Mouse (Mus musculus) lung, embryonic 16.5 days (tissue): ENCODE measurements at regions not wholly inside any gene's neighbourhood (a gene's known extent, or its start where the extent isn't known, plus 50 kb on each side); places are given as distances from the start of the nearest gene placed in this dataset.
A peak's percentile ranks its signal among the peaks of the same experiment; 100 is the strongest.

Experiments
- ATAC-seq: fragments of 200-750 bp; cut with Nextera tagmentation; 2 replicates; pipeline ENCODE4 v1.8.0; 2017; ENCODE audit warnings: low read depth, mild to moderate bottlenecking, moderate library complexity
- H3K27ac ChIP-seq: fragments of 300-500 bp; sonication (generic); 2 replicates; pipeline ENCODE4 v1.5.1; 2014; ENCODE audit warnings: mild to moderate bottlenecking, control low read depth, low read length
- H3K27me3 ChIP-seq: fragments of 300-500 bp; sonication (generic); 2 replicates; pipeline ENCODE4 v1.6.1; 2014; ENCODE audit warnings: low read depth, low read length, mixed read lengths; ENCODE audit not compliant: control insufficient read depth, insufficient read depth
- H3K36me3 ChIP-seq: fragments of 300-500 bp; sonication (generic); 2 replicates; pipeline ENCODE4 v1.6.1; 2014; ENCODE audit warnings: low read length; ENCODE audit not compliant: control insufficient read depth, insufficient read depth
- H3K4me1 ChIP-seq: fragments of 300-500 bp; sonication (generic); replicated peaks from 2 replicates; pipeline ENCODE4 v1.6.1; 2014; ENCODE audit warnings: low read length, mixed read lengths; ENCODE audit not compliant: control insufficient read depth, insufficient read depth
- H3K4me2 ChIP-seq: fragments of 300-500 bp; sonication (generic); 2 replicates; pipeline ENCODE4 v1.6.1; 2014; ENCODE audit warnings: low read depth, low read length, control low read depth
- H3K4me3 ChIP-seq: fragments of 300-500 bp; sonication (generic); 2 replicates; pipeline ENCODE4 v1.5.1; 2014; ENCODE audit warnings: mild to moderate bottlenecking, low read length, control low read depth
- H3K9ac ChIP-seq: fragments of 300-500 bp; sonication (generic); 2 replicates; pipeline ENCODE4 v1.6.1; 2014; ENCODE audit warnings: low read length, control low read depth
- H3K9me3 ChIP-seq: fragments of 300-500 bp; sonication (generic); 2 replicates; pipeline ENCODE4 v1.6.1; 2016; ENCODE audit warnings: low read length; ENCODE audit not compliant: control insufficient read depth
- WGBS: fragments of 180-500 bp; shearing (Covaris S2); extraction: QIAGEN DNeasy Blood & Tissue Kit; methylation state at CpG from one replicate; pipeline ENCODE4 v1.1.7; 2014; 5-methylcytosine and 5-hydroxymethylcytosine counted together

DNA sequence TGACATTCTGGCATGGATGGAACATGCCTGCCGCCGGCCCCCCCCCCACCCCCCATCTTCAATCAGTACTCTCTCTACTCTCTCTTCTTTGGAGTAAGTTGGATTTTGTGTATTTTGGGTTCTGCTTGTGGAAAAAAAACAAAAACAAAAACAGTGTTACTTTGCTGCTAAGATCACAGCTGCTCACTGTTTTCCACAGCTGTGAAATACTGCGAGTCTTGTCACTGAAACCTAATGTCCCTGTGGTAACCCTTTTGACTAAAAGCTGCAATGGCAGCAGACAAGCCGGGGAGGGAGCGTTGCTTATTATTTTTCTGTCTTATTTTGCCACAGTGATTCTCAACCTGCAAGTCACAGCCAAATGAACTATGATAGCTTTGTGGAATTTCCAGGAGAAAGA is 51.3 kb upstream of the Frmd6 start:
- no peak overlapping the region for H3K9ac ChIP-seq

DNA sequence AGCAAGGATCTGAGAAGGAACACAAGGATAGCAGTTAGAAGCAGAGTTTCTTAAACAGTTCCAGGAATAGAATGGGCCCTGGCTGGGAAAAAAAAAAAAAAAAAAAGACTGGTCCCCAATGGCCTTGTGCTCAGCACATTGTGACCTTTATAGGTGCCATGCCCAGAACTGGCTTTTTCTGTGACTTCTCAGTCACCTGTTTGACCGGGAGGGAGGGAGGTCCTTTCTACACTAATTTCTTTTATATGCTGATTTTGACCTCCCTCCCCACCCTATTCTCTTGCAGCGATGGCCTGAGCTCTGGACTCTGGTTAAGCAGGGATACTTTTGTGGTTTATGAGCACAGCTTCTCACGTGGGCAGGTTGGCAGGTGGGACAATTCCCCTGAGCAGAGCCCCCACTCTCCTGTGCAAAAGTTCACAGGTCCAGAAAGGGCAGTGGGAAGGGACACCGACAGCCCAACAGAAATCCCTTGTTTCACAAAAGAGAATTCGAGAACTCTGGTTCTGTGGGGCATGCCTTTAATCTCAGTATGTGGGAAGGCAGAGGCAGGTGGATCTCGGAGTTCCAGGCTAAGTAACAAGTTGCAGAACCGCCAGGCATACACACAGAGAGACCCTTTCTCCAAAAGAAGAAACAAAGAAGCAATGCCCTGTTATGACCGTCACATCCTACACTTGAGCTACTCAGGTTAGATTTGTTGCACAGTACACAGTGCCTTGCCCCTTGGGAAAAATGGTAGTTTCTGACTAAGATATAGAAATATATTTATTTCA is 50.3 kb upstream of the Frmd6 start:
- H3K9me3 ChIP-seq, result no peaks in the 10 kb centered on the region
- no peaks in the 10 kb centered on the region for H3K27me3 ChIP-seq
- H3K4me1 ChIP-seq, result peaks cover 26% of the 10 kb centered on the region
- 81% methylated on average over 8 of the region's 8 CpGs for WGBS
- no peak overlapping the region for H3K4me2 ChIP-seq
- no peaks in the 10 kb centered on the region for H3K36me3 ChIP-seq
- ATAC-seq, result no peak
- no peak overlapping the region for H3K9ac ChIP-seq
- H3K4me3 ChIP-seq, result no peak overlapping the region
- no peak overlapping the region for H3K27ac ChIP-seq

More for the DNA sequence above, 51.3 kb upstream of the Frmd6 start:
- WGBS, result 64% methylated on average over 5 of the region's 5 CpGs
- no peak overlapping the region for H3K4me2 ChIP-seq
- peaks cover 31% of the 10 kb centered on the region for H3K4me1 ChIP-seq
- H3K4me3 ChIP-seq, result no peak overlapping the region
- no peaks in the 10 kb centered on the region for H3K36me3 ChIP-seq
- H3K9me3 ChIP-seq, result no peaks in the 10 kb centered on the region
- H3K27me3 ChIP-seq, result no peaks in the 10 kb centered on the region
- H3K27ac ChIP-seq, result peak overlapping the region; percentile 15; the same call in 1 of the 2 replicates
- peak; percentile 35; the same call in 1 of the 2 replicates for ATAC-seq
